Mouse (Mus musculus): ENCODE results near the gene Ccdc88b. TPM values are rescaled to one million over a fixed set of nuclear protein-coding genes. Genes with fewer than 3 reads are reported as not detected.

Ccdc88b gene
- total RNA-seq, 2 experiments from 2014 or later: 10.1 to 14.9 TPM

GRCm38 (mm10) chr19:6859032-6859651 lies 1.1 kb upstream of the Ccdc88b start:
- ATAC-seq (replicated peaks; ENCODE audit: low FRiP score, low TSS enrichment, poor library complexity, severe bottlenecking): no peak

GRCm38 (mm10) chr19:6857391-6858005 lies 513 bp downstream of the Ccdc88b start:
- ATAC-seq (replicated peaks; ENCODE audit: low FRiP score, low TSS enrichment, poor library complexity, severe bottlenecking): no peak

GRCm38 (mm10) chr19:6857003-6857360 lies 1.0 kb downstream of the Ccdc88b start:
- peak; percentile 13; the same call in 1 of the 2 replicates for ATAC-seq (replicated peaks; ENCODE audit: low FRiP score, low TSS enrichment, poor library complexity, severe bottlenecking)

- ATAC-seq (replicated peaks; ENCODE audit: low FRiP score, low TSS enrichment, poor library complexity, severe bottlenecking): peak; percentile 54
These were observed 1.6 kb downstream of the Ccdc88b start for GRCm38 (mm10) chr19:6856281-6857002.

GRCm38 (mm10) chr19:6855225-6856031 lies 2.6 kb downstream of the Ccdc88b start:
- ATAC-seq (replicated peaks; ENCODE audit: low FRiP score, low TSS enrichment, poor library complexity, severe bottlenecking): no peak

GRCm38 (mm10) chr19:6854658-6855057 lies 3.4 kb downstream of the Ccdc88b start:
- no peak for ATAC-seq (replicated peaks; ENCODE audit: low FRiP score, low TSS enrichment, poor library complexity, severe bottlenecking)

GRCm38 (mm10) chr19:6853903-6854302 lies 4.1 kb downstream of the Ccdc88b start:
- no peak for ATAC-seq (replicated peaks; ENCODE audit: low FRiP score, low TSS enrichment, poor library complexity, severe bottlenecking)

- ATAC-seq (replicated peaks; ENCODE audit: low FRiP score, low TSS enrichment, poor library complexity, severe bottlenecking): no peak
These were observed 5.4 kb downstream of the Ccdc88b start for GRCm38 (mm10) chr19:6852393-6853305.

GRCm38 (mm10) chr19:6851497-6851896 lies 6.5 kb downstream of the Ccdc88b start:
- no peak for ATAC-seq (replicated peaks; ENCODE audit: low FRiP score, low TSS enrichment, poor library complexity, severe bottlenecking)

- ATAC-seq (replicated peaks; ENCODE audit: low FRiP score, low TSS enrichment, poor library complexity, severe bottlenecking): no peak
These were observed 8.4 kb downstream of the Ccdc88b start for GRCm38 (mm10) chr19:6849506-6850068.

GRCm38 (mm10) chr19:6847841-6848517 lies 10.0 kb downstream of the Ccdc88b start:
- no peak for ATAC-seq (replicated peaks; ENCODE audit: low FRiP score, low TSS enrichment, poor library complexity, severe bottlenecking)

GRCm38 (mm10) chr19:6846050-6846449 lies 12.0 kb downstream of the Ccdc88b start:
- ATAC-seq (replicated peaks; ENCODE audit: low FRiP score, low TSS enrichment, poor library complexity, severe bottlenecking): no peak

GRCm38 (mm10) chr19:6842353-6842752 lies 15.7 kb downstream of the Ccdc88b start:
- ATAC-seq (replicated peaks; ENCODE audit: low FRiP score, low TSS enrichment, poor library complexity, severe bottlenecking): no peak

- ATAC-seq (replicated peaks; ENCODE audit: low FRiP score, low TSS enrichment, poor library complexity, severe bottlenecking): no peak
These were observed 16.8 kb downstream of the Ccdc88b start for GRCm38 (mm10) chr19:6841292-6841597.

GRCm38 (mm10) chr19:6840475-6841291 lies 17.3 kb downstream of the Ccdc88b start, which contains the start of gene Rps6ka4:
TSS of gene Rps6ka4 (minus strand) at chr19:6840636.
- peak; percentile 66 for ATAC-seq (replicated peaks; ENCODE audit: low FRiP score, low TSS enrichment, poor library complexity, severe bottlenecking)

- peak; percentile 8; the same call in 1 of the 2 replicates for ATAC-seq (replicated peaks; ENCODE audit: low FRiP score, low TSS enrichment, poor library complexity, severe bottlenecking)
These were observed 18.2 kb downstream of the Ccdc88b start for GRCm38 (mm10) chr19:6839615-6840474.
